ENCODE assay signal across 10 mouse cellular contexts in genomic region chr6:52171938-52172337, GRCm38 (mm10). TPM values are rescaled to one million over a fixed set of nuclear protein-coding genes. Genes with fewer than 3 reads are reported as not detected.
DNase-seq lines count a peak whose midpoint lies in the region; ATAC-seq and TF ChIP-seq lines count a peak whose summit lies in the region.
"Had no signal": no experiment of that assay in that cellular context is flagged by ENCODE, and none has a peak within 500 bp of the region (broad histone marks: within the 10 kb centered on the region; RNA-seq: fewer than 3 reads in every experiment).

No protein-coding gene starts in this region.

- no peaks in the 10 kb centered on the region for H3K36me3 ChIP-seq in forebrain, embryonic 13.5 days (ENCODE audit: poor library complexity, severe bottlenecking)
- no peaks in the 10 kb centered on the region for H3K36me3 ChIP-seq in forebrain, embryonic 10.5 days (replicated peaks)
- no peaks in the 10 kb centered on the region for H3K36me3 ChIP-seq in ES-Bruce4 (ENCODE audit: control insufficient read depth, insufficient read depth, low read length, poor library complexity, severe bottlenecking)
- no peaks in the 10 kb centered on the region for H3K36me3 ChIP-seq in intestine, embryonic 16.5 days (ENCODE audit: control insufficient read depth, insufficient read depth, low read length)
- no peaks in the 10 kb centered on the region for H3K36me3 ChIP-seq in liver, embryonic 12.5 days

- WGBS in forebrain, embryonic 13.5 days: 6% methylated on average over 6 of the region's 7 CpGs
- 4% methylated on average over 7 of the region's 7 CpGs for WGBS in forebrain, embryonic 10.5 days
- 27% methylated on average over 7 of the region's 7 CpGs for WGBS in intestine, embryonic 16.5 days
- WGBS in liver, embryonic 12.5 days (ENCODE audit: insufficient replicate concordance): 11% methylated on average over 7 of the region's 7 CpGs

- H3K27me3 ChIP-seq in forebrain, embryonic 13.5 days: peaks cover 98% of the 10 kb centered on the region
- H3K27me3 ChIP-seq in forebrain, embryonic 10.5 days (ENCODE audit: poor library complexity, severe bottlenecking): peaks cover 100% of the 10 kb centered on the region
- peaks cover 56% of the 10 kb centered on the region for H3K27me3 ChIP-seq in ES-Bruce4 (ENCODE audit: control insufficient read depth, insufficient read depth, low read length, poor library complexity, severe bottlenecking)
- peaks cover 19% of the 10 kb centered on the region; the same call in 1 of the 2 replicates for H3K27me3 ChIP-seq in intestine, embryonic 16.5 days (replicated peaks; ENCODE audit: control insufficient read depth, insufficient read depth, low read length)
- peaks cover 98% of the 10 kb centered on the region for H3K27me3 ChIP-seq in liver, embryonic 12.5 days (replicated peaks)

- DNase-seq in forebrain, embryonic 10.5 days (ENCODE audit: extremely low spot score, low spot score): no peak
- DNase-seq in B cell, adult 2 months: no peak
- DNase-seq in natural killer cell, adult 2 months (ENCODE audit: low spot score in 2 of 2): no peak
- DNase-seq in cerebellum, postnatal 10 days: no peak
- DNase-seq: cerebellum, adult 11 months had no signal

- H3K4me2 ChIP-seq in forebrain, embryonic 13.5 days: peak overlapping the region; percentile 48; the same call in 1 of the 2 replicates
- peak overlapping the region; percentile 79 for H3K4me2 ChIP-seq in intestine, embryonic 16.5 days (ENCODE audit: low read depth, low read length)
- H3K4me2 ChIP-seq in liver, embryonic 12.5 days: peak overlapping the region; percentile 52

- peaks cover 7% of the 10 kb centered on the region; the same call in 1 of the 2 replicates for H3K4me1 ChIP-seq in forebrain, embryonic 13.5 days
- peaks cover 30% of the 10 kb centered on the region for H3K4me1 ChIP-seq in forebrain, embryonic 10.5 days
- H3K4me1 ChIP-seq in ES-Bruce4 (ENCODE audit: control insufficient read depth, insufficient read depth, low read length): no peaks in the 10 kb centered on the region
- peaks cover 33% of the 10 kb centered on the region for H3K4me1 ChIP-seq in intestine, embryonic 16.5 days (ENCODE audit: control insufficient read depth, insufficient read depth, low read length)
- H3K4me1 ChIP-seq in liver, embryonic 12.5 days: peaks cover 12% of the 10 kb centered on the region; the same call in 1 of the 2 replicates

- TF ChIP-seq CTCF in ES-Bruce4 (IDR thresholded peaks at IDR 0.05; ENCODE audit: low read depth, low read length): no peak

- ATAC-seq in forebrain, embryonic 13.5 days: no peak
- ATAC-seq in intestine, embryonic 16.5 days: no peak
- ATAC-seq in liver, embryonic 12.5 days: no peak

- no peak overlapping the region for H3K27ac ChIP-seq in forebrain, embryonic 13.5 days
- H3K27ac ChIP-seq in forebrain, embryonic 10.5 days: no peak overlapping the region
- no peak overlapping the region for H3K27ac ChIP-seq in ES-Bruce4 (ENCODE audit: insufficient read depth, low read length)
- H3K27ac ChIP-seq in intestine, embryonic 16.5 days (ENCODE audit: low read length): peak overlapping the region; percentile 93
- peak overlapping the region; percentile 58; the same call in 1 of the 2 replicates for H3K27ac ChIP-seq in liver, embryonic 12.5 days
- H3K27ac ChIP-seq: left cerebral cortex, adult 2 months had no signal

- H3K9ac ChIP-seq in forebrain, embryonic 13.5 days: no peak overlapping the region
- H3K9ac ChIP-seq in ES-Bruce4 (ENCODE audit: low read depth, poor library complexity, severe bottlenecking): peak overlapping the region; percentile 28; the same call in 1 of the 2 replicates
- H3K9ac ChIP-seq in intestine, embryonic 16.5 days (ENCODE audit: low read depth, low read length): peak overlapping the region; percentile 68
- 0 out of 2 replicates have a peak overlapping the region, but pooled peaks have one; percentile 14 for H3K9ac ChIP-seq in liver, embryonic 12.5 days

- no peak overlapping the region for H3K4me3 ChIP-seq in forebrain, embryonic 13.5 days
- H3K4me3 ChIP-seq in forebrain, embryonic 10.5 days: no peak overlapping the region; the same call in 1 of the 2 replicates
- H3K4me3 ChIP-seq in ES-Bruce4 (ENCODE audit: low read depth, low read length): no peak overlapping the region
- peak overlapping the region; percentile 47 for H3K4me3 ChIP-seq in intestine, embryonic 16.5 days (ENCODE audit: low read length)
- no peak overlapping the region for H3K4me3 ChIP-seq in liver, embryonic 12.5 days
- H3K4me3 ChIP-seq: left cerebral cortex, adult 2 months had no signal

- no peak for TF ChIP-seq POLR2A in ES-Bruce4 (IDR thresholded peaks at IDR 0.05; ENCODE audit: insufficient read depth, low read length)

- TF ChIP-seq EP300 in ES-Bruce4 (IDR thresholded peaks at IDR 0.05; ENCODE audit: insufficient read depth, low read depth, low read length): no peak

- H3K9me3 ChIP-seq in forebrain, embryonic 13.5 days (replicated peaks): no peaks in the 10 kb centered on the region
- H3K9me3 ChIP-seq in forebrain, embryonic 10.5 days: no peaks in the 10 kb centered on the region
- no peaks in the 10 kb centered on the region for H3K9me3 ChIP-seq in ES-Bruce4 (replicated peaks; ENCODE audit: control insufficient read depth, insufficient read depth, low read length, poor library complexity, severe bottlenecking)
- H3K9me3 ChIP-seq in intestine, embryonic 16.5 days (ENCODE audit: control insufficient read depth, low read length): no peaks in the 10 kb centered on the region
- no peaks in the 10 kb centered on the region for H3K9me3 ChIP-seq in liver, embryonic 12.5 days (replicated peaks)

RNA-seq across cellular contexts. Expression of gene 5730596B20Rik, which starts 5.4 kb away (rescaled TPM):
- polyA plus RNA-seq in forebrain, embryonic 13.5 days (2015; fragmentation: Nextera tagmentation; extraction: Ambion mirVana): not detected in 2 replicates
- not detected in 2 replicates for polyA plus RNA-seq in forebrain, embryonic 10.5 days (2016; fragmentation: Nextera tagmentation; extraction: Ambion mirVana)
- not detected in 2 replicates for polyA plus RNA-seq in ES-Bruce4 (2011; ENCODE audit: insufficient read depth, insufficient read length, low read depth, missing spikeins)
- polyA plus RNA-seq in intestine, embryonic 16.5 days (2015; fragmentation: Nextera tagmentation; extraction: Ambion mirVana): 1.5 TPM in 2 replicates
- 0.29 TPM in 2 replicates for polyA plus RNA-seq in liver, embryonic 12.5 days (2016; fragmentation: Nextera tagmentation; extraction: Ambion mirVana)

RNA-seq across cellular contexts. Expression of gene Hoxa2, which starts 7.3 kb away (rescaled TPM):
- not detected in 2 replicates for polyA plus RNA-seq in forebrain, embryonic 13.5 days (2015; fragmentation: Nextera tagmentation; extraction: Ambion mirVana)
- polyA plus RNA-seq in forebrain, embryonic 10.5 days (2016; fragmentation: Nextera tagmentation; extraction: Ambion mirVana): not detected in 2 replicates
- polyA plus RNA-seq in ES-Bruce4 (2011; ENCODE audit: insufficient read depth, insufficient read length, low read depth, missing spikeins): not detected in 2 replicates
- polyA plus RNA-seq in intestine, embryonic 16.5 days (2015; fragmentation: Nextera tagmentation; extraction: Ambion mirVana): 5.0 and 5.1 TPM in 2 replicates
- polyA plus RNA-seq in liver, embryonic 12.5 days (2016; fragmentation: Nextera tagmentation; extraction: Ambion mirVana): 1.4 TPM in 2 replicates

RNA-seq across cellular contexts. Expression of gene Hoxa1, which starts 13.8 kb away (rescaled TPM):
- not detected in 2 replicates for polyA plus RNA-seq in forebrain, embryonic 13.5 days (2015; fragmentation: Nextera tagmentation; extraction: Ambion mirVana)
- polyA plus RNA-seq in forebrain, embryonic 10.5 days (2016; fragmentation: Nextera tagmentation; extraction: Ambion mirVana): not detected in 2 replicates
- 2.7 and 2.9 TPM in 2 replicates for polyA plus RNA-seq in ES-Bruce4 (2011; ENCODE audit: insufficient read depth, insufficient read length, low read depth, missing spikeins)
- 0.72 and 0.88 TPM in 2 replicates for polyA plus RNA-seq in intestine, embryonic 16.5 days (2015; fragmentation: Nextera tagmentation; extraction: Ambion mirVana)
- polyA plus RNA-seq in liver, embryonic 12.5 days (2016; fragmentation: Nextera tagmentation; extraction: Ambion mirVana): 1.0 and 1.1 TPM in 2 replicates

RNA-seq across cellular contexts. Expression of gene Hoxa4, which starts 19.6 kb away (rescaled TPM):
- polyA plus RNA-seq in forebrain, embryonic 13.5 days (2015; fragmentation: Nextera tagmentation; extraction: Ambion mirVana): not detected in 2 replicates
- not detected in 2 replicates for polyA plus RNA-seq in forebrain, embryonic 10.5 days (2016; fragmentation: Nextera tagmentation; extraction: Ambion mirVana)
- not detected in 2 replicates for polyA plus RNA-seq in ES-Bruce4 (2011; ENCODE audit: insufficient read depth, insufficient read length, low read depth, missing spikeins)
- 1.7 and 2.4 TPM in 2 replicates for polyA plus RNA-seq in intestine, embryonic 16.5 days (2015; fragmentation: Nextera tagmentation; extraction: Ambion mirVana)
- 0.79 and 0.92 TPM in 2 replicates for polyA plus RNA-seq in liver, embryonic 12.5 days (2016; fragmentation: Nextera tagmentation; extraction: Ambion mirVana)

RNA-seq across cellular contexts. Expression of gene Hoxa5, which starts 32.4 kb away (rescaled TPM):
- not detected in 2 replicates for polyA plus RNA-seq in forebrain, embryonic 13.5 days (2015; fragmentation: Nextera tagmentation; extraction: Ambion mirVana)
- not detected in 2 replicates for polyA plus RNA-seq in forebrain, embryonic 10.5 days (2016; fragmentation: Nextera tagmentation; extraction: Ambion mirVana)
- polyA plus RNA-seq in ES-Bruce4 (2011; ENCODE audit: insufficient read depth, insufficient read length, low read depth, missing spikeins): not detected in 2 replicates
- 15.3 and 15.5 TPM in 2 replicates for polyA plus RNA-seq in intestine, embryonic 16.5 days (2015; fragmentation: Nextera tagmentation; extraction: Ambion mirVana)
- 2.1 and 3.1 TPM in 2 replicates for polyA plus RNA-seq in liver, embryonic 12.5 days (2016; fragmentation: Nextera tagmentation; extraction: Ambion mirVana)

Comparison
In these comparisons a context has a peak if more than half of its experiments do, and no peak if none do; other contexts are left out.
1. H3K27ac ChIP-seq: peak in intestine, embryonic 16.5 days (single experiment) and liver, embryonic 12.5 days (single experiment); none in forebrain, embryonic 13.5 days (single experiment), forebrain, embryonic 10.5 days (single experiment) and ES-Bruce4 (single experiment).
2. Peak in every context shown above with its lines, with median percentiles within 50 percentile points of each other: H3K4me2 ChIP-seq.